Mouse (Mus musculus) cerebellum, adult 9-10 months (tissue): ENCODE measurements around the gene C4b.
A peak's percentile ranks its signal among the peaks of the same experiment; 100 is the strongest.
"Not testable (repeated sequence)": the region's sequence is repeated elsewhere in the genome, so short reads cannot be mapped to it uniquely, and the experiment has no call there.

Experiments
- DNase-seq: peaks from one replicate; pipeline ENCODE4 v3.0.0; 2022

Gene C4b

GRCm38 (mm10) chr17:34743719-34744118 lies at the start of gene C4b:
TSS of gene C4b (minus strand) at chr17:34743882.
- no peak for DNase-seq

GRCm38 (mm10) chr17:34777680-34778325 lies 34.1 kb upstream of the C4b start:
- DNase-seq, result no peak

- DNase-seq, result no peak
These were observed 17.8 kb upstream of the C4b start for GRCm38 (mm10) chr17:34761471-34761870.

GRCm38 (mm10) chr17:34746531-34746930 lies 2.8 kb upstream of the C4b start:
- no peak for DNase-seq

- not testable (repeated sequence) for DNase-seq
These were observed 1.5 kb upstream of the C4b start for GRCm38 (mm10) chr17:34745166-34745565.

- not testable (repeated sequence) for DNase-seq
These were observed 929 bp upstream of the C4b start for GRCm38 (mm10) chr17:34744611-34745010.

GRCm38 (mm10) chr17:34744206-34744605 lies 524 bp upstream of the C4b start:
- DNase-seq, result no peak

- no peak for DNase-seq
These were observed 3.4 kb downstream of the C4b start for GRCm38 (mm10) chr17:34740280-34740679.

GRCm38 (mm10) chr17:34739708-34740107 lies 4.0 kb downstream of the C4b start:
- DNase-seq, result not testable (repeated sequence)

GRCm38 (mm10) chr17:34737466-34737865 lies 6.2 kb downstream of the C4b start:
- not testable (repeated sequence) for DNase-seq

GRCm38 (mm10) chr17:34729779-34730553 lies 13.7 kb downstream of the C4b start:
- not testable (repeated sequence) for DNase-seq

- DNase-seq, result not testable (repeated sequence)
These were observed 14.5 kb downstream of the C4b start for GRCm38 (mm10) chr17:34729155-34729554.

GRCm38 (mm10) chr17:34727887-34728286 lies 15.8 kb downstream of the C4b start:
- no peak for DNase-seq

GRCm38 (mm10) chr17:34723066-34723465 lies 20.6 kb downstream of the C4b start:
- no peak for DNase-seq

GRCm38 (mm10) chr17:34722238-34722637 lies 21.4 kb downstream of the C4b start:
- not testable (repeated sequence) for DNase-seq

- DNase-seq, result not testable (repeated sequence)
These were observed 23.8 kb downstream of the C4b start for GRCm38 (mm10) chr17:34719886-34720285.

- DNase-seq, result no peak
These were observed 26.3 kb downstream of the C4b start for GRCm38 (mm10) chr17:34717401-34717800.

GRCm38 (mm10) chr17:34716247-34716646 lies 27.4 kb downstream of the C4b start:
- no peak for DNase-seq

- DNase-seq, result not testable (repeated sequence)
These were observed 28.2 kb downstream of the C4b start for GRCm38 (mm10) chr17:34715451-34715850.

- not testable (repeated sequence) for DNase-seq
These were observed 28.7 kb downstream of the C4b start for GRCm38 (mm10) chr17:34714908-34715445.

GRCm38 (mm10) chr17:34714181-34714907 lies 29.3 kb downstream of the C4b start:
- not testable (repeated sequence) for DNase-seq

GRCm38 (mm10) chr17:34712951-34713350 lies 30.7 kb downstream of the C4b start:
- peak; percentile 51 for DNase-seq

GRCm38 (mm10) chr17:34706476-34706875 lies 37.2 kb downstream of the C4b start:
- not testable (repeated sequence) for DNase-seq
